Mouse (Mus musculus) heart, postnatal 0 days (tissue): ENCODE measurements around the gene Lyve1.

Experiments
- CTCF ChIP-seq: IDR thresholded peaks from 2 replicates; pipeline ENCODE4 v1.5.1; 2016; ENCODE audit warnings: antibody characterized with exemption, control low read depth, low read depth
- EP300 ChIP-seq: IDR thresholded peaks from 2 replicates; pipeline ENCODE4 v1.6.1; 2016; ENCODE audit warnings: antibody characterized with exemption, low read depth

GRCm38 (mm10) chr7:110893943-110894610, 31.0 kb upstream of the Lyve1 start:
- no peak for TF ChIP-seq EP300
- TF ChIP-seq CTCF, result no peak
